Mouse (Mus musculus) small intestine, adult 2 months (tissue): ENCODE data around the gene Acad12.

Source experiments
- CTCF ChIP-seq: fragments of 200-500 bp; IDR thresholded peaks from 2 replicates; pipeline ENCODE4 v1.5.1; 2012; ENCODE audit warnings: low read depth, mild to moderate bottlenecking, control low read depth, inconsistent platforms, low read length, moderate library complexity, mixed read lengths; ENCODE audit not compliant: insufficient replicate concordance, insufficient read length; ENCODE audit errors: extremely low read depth
- POLR2A ChIP-seq: fragments of 200-500 bp; IDR thresholded peaks from 2 replicates; pipeline ENCODE4 v1.6.1; 2012; ENCODE audit warnings: low read depth, mild to moderate bottlenecking, control low read depth, inconsistent platforms, low read length, moderate library complexity

DNA sequence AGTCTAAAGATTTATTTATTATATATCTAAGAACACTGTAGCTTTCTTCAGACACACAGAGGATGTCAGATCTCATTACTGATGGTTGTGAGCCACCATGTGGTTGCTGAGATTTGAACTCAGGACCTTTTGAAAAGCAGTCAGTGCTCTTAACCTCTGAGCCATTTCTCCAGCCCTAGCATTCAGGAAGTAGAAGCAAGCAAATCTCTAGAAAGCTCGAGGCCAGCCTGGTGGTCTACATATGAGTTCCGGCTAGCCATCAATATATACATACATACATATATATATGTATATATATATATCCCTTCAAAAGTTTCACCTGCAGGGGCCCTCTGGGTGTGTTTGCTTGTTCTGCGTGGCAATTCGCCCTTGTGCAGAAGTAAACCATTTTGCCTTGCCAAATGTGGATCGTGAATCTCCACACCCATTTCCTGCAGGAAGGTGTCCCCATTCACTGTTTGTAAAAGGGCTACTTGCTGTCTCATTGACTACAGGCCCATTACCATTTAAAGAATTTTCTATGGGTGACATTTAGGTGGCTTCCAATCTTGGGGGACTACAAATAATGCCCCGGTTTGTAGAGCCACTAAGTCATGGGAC lies 23.9 kb downstream of the Acad12 start:
- no peak for TF ChIP-seq CTCF
- no peak for TF ChIP-seq POLR2A
